Mouse (Mus musculus) neural tube, embryonic 13.5 days (tissue): ENCODE results near the gene Cdk12. TPM values are rescaled to one million over a fixed set of nuclear protein-coding genes. Genes with fewer than 3 reads are reported as not detected.

Experiments
- ATAC-seq: fragments of 200-750 bp; cut with Nextera tagmentation; 2 replicates; pipeline ENCODE4 v1.8.0; 2017; ENCODE audit warnings: low read depth, mild to moderate bottlenecking, moderate TSS enrichment, moderate library complexity
- H3K27ac ChIP-seq: fragments of 300-500 bp; sonication (generic); replicated peaks from 2 replicates; pipeline ENCODE4 v1.5.1; 2015; ENCODE audit warnings: moderate library complexity, mild to moderate bottlenecking, inconsistent platforms
- H3K27me3 ChIP-seq: fragments of 300-500 bp; sonication (generic); 2 replicates; pipeline ENCODE4 v1.6.1; 2015; ENCODE audit warnings: mild to moderate bottlenecking, inconsistent platforms
- H3K36me3 ChIP-seq: fragments of 300-500 bp; sonication (generic); 2 replicates; pipeline ENCODE4 v1.6.1; 2015; ENCODE audit warnings: mild to moderate bottlenecking, inconsistent platforms
- H3K4me1 ChIP-seq: fragments of 300-500 bp; sonication (generic); replicated peaks from 2 replicates; pipeline ENCODE4 v1.6.1; 2015; ENCODE audit warnings: inconsistent platforms
- H3K4me2 ChIP-seq: fragments of 300-500 bp; sonication (generic); 2 replicates; pipeline ENCODE4 v1.6.1; 2015; ENCODE audit warnings: inconsistent platforms, mild to moderate bottlenecking, moderate library complexity
- H3K4me3 ChIP-seq: fragments of 300-500 bp; sonication (generic); 2 replicates; pipeline ENCODE4 v1.5.1; 2015; ENCODE audit warnings: mild to moderate bottlenecking, inconsistent platforms
- H3K9ac ChIP-seq: fragments of 300-500 bp; sonication (generic); 2 replicates; pipeline ENCODE4 v1.6.1; 2015; ENCODE audit warnings: moderate library complexity, mild to moderate bottlenecking, inconsistent platforms
- H3K9me3 ChIP-seq: fragments of 300-500 bp; sonication (generic); 2 replicates; pipeline ENCODE4 v1.6.1; 2016; ENCODE audit warnings: inconsistent platforms
- WGBS: fragments of 180-500 bp; shearing (Covaris S2); methylation state at CpG from one replicate; pipeline ENCODE4 v1.1.7; 2015; 5-methylcytosine and 5-hydroxymethylcytosine counted together
- polyA plus RNA-seq: library from polyadenylated mRNA; unstranded; fragments of >200 nt; fragmentation: Nextera tagmentation; extraction: Ambion mirVana; gene quantifications from 2 replicates; pipeline ENCODE4 v1.2.1, GENCODE M21; 2015

Gene Cdk12
- polyA plus RNA-seq, 1 experiment from 2014 or later: 9.6 TPM

DNA sequence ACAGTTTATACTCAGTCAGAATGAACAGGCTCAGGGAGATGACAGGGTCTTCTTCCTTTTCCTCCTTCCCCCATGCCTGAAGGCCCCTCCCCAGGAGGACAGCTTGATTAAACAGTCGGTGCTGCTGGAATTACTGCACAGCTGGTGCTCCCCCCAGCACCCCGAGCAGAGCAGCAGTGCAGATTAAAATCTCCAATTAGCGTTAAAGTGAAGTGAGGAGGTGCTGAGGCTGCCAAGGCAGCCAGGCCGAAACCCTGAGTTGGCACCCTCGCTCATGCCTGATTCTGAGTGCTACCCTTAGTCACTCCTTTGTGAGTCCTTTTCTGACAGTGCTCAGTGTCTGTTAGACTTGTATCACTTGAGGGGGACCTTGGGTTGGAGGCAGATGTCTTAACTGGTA lies 63.0 kb downstream of the Cdk12 start:
- H3K4me3 ChIP-seq: no peak overlapping the region
- no peaks in the 10 kb centered on the region; the same call in 1 of the 2 replicates for H3K27me3 ChIP-seq
- ATAC-seq: peak; percentile 28
- H3K36me3 ChIP-seq: peaks cover 39% of the 10 kb centered on the region
- WGBS: 47% methylated on average over 5 of the region's 5 CpGs
- H3K9ac ChIP-seq: 0 out of 2 replicates have a peak overlapping the region, but pooled peaks have one; percentile 1
- no peaks in the 10 kb centered on the region for H3K9me3 ChIP-seq
- peaks cover 35% of the 10 kb centered on the region for H3K4me1 ChIP-seq
- H3K27ac ChIP-seq: peak overlapping the region; percentile 49
- H3K4me2 ChIP-seq: no peak overlapping the region

DNA sequence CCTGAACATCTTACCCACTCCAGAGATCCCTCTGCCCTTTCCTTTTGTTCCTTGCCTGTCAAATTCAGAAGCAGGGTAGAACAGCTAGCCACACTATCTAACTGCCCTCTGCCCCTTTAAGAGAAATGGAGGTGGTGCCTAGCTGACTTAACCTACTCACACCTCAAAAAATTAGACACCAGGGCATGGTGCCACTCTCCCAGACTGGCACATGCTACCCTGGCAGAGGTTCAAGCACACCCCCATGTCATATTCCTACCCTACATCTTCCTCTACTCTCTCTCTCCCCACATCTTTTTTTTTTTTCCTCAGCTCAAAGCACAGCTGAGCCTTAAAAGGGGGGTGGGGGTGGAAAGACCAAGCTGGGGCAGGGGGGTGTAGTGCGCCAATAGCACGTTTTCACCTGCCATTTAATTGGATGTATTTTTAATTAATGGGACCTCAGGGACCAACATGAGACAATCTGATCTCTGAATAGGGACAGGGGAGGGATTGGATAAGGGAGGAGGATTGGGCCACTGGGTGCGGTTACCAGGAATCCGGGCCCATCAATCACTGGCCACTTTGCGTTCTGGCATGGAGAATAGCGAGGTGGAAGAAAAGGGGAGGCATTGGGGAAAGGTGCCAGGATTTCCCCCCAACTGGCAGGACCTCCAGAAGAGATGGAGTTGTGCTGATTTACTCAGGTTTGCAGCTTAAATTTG lies 64.0 kb downstream of the Cdk12 start:
- peaks cover 43% of the 10 kb centered on the region for H3K36me3 ChIP-seq
- peak; percentile 70 for ATAC-seq
- H3K4me2 ChIP-seq: no peak overlapping the region
- WGBS: 32% methylated on average over 6 of the region's 6 CpGs
- no peak overlapping the region for H3K4me3 ChIP-seq
- H3K27me3 ChIP-seq: no peaks in the 10 kb centered on the region; the same call in 1 of the 2 replicates
- H3K9me3 ChIP-seq: no peaks in the 10 kb centered on the region
- peak overlapping the region; percentile 49 for H3K27ac ChIP-seq
- peaks cover 25% of the 10 kb centered on the region for H3K4me1 ChIP-seq
- 0 out of 2 replicates have a peak overlapping the region, but pooled peaks have one; percentile 1 for H3K9ac ChIP-seq

DNA sequence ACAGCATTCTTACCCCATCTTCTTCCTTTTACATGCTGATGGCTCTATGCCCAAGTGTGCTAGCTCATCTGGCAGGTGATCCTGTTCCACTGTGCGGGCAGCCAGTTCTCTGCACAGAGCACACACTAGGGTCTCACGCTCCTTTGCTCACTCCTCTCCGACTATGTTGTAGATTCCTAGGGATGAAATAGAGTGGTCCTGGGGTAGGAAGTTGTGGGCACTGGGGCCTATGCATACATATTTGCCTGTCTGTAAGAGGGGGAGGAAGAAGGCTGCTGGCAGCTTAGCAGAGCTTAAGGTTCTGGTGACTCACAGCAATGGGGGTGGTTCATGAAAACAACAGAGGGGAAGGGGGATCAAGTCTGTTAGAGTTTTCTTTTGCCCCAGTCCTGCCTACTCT lies 67.2 kb downstream of the Cdk12 start:
- H3K9me3 ChIP-seq: no peaks in the 10 kb centered on the region
- peaks cover 61% of the 10 kb centered on the region for H3K36me3 ChIP-seq
- peaks cover 35% of the 10 kb centered on the region for H3K4me1 ChIP-seq
- no peak for ATAC-seq
- no peak overlapping the region for H3K4me2 ChIP-seq
- no peak overlapping the region for H3K4me3 ChIP-seq
- no peak overlapping the region for H3K27ac ChIP-seq
- H3K9ac ChIP-seq: no peak overlapping the region
- 92% methylated on average over 3 of the region's 3 CpGs for WGBS
- H3K27me3 ChIP-seq: no peaks in the 10 kb centered on the region; the same call in 1 of the 2 replicates

DNA sequence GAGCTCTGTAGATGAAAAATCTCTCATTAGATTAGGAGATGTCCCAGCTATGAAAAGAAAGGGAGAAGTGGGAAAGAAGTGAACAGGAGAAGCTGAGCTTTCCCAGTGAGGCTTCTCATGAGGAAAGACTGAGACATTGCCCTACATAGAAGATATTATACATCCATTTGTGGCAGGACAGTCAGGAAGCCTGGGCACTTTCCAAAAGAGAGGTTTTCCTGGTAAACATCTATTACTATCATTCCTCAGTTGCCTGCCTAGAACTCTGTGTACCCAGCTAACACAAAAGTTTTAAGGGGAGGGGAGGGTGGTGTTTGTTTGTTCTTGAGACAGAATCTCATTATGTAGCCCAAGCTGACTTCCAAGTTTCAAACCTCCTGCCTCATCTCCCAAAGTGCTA lies 67.6 kb downstream of the Cdk12 start:
- no peak overlapping the region for H3K4me3 ChIP-seq
- no peak overlapping the region for H3K9ac ChIP-seq
- no peak for ATAC-seq
- no peak overlapping the region for H3K4me2 ChIP-seq
- H3K4me1 ChIP-seq: peaks cover 31% of the 10 kb centered on the region
- peaks cover 62% of the 10 kb centered on the region for H3K36me3 ChIP-seq
- H3K27ac ChIP-seq: no peak overlapping the region
- H3K9me3 ChIP-seq: no peaks in the 10 kb centered on the region
- no peaks in the 10 kb centered on the region; the same call in 1 of the 2 replicates for H3K27me3 ChIP-seq

DNA sequence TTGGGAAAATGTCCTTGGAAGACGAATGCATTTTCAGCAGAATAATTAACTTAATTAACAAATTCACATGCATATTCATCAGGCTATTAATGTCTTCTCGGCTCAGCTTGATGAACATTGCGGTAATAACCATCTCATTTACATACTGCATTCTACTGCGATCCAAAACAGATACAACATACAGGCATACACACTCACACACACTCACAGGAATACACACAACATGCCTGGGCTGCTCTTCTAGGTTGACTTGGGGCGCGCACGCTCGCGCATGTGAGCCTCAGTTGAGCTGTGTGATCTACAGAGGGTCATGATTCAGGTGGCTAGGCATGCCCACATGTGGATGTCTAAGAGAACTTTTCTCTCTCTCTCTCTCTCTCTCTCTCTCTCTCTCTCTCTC lies 80.9 kb downstream of the Cdk12 start:
- H3K36me3 ChIP-seq: peaks cover 9% of the 10 kb centered on the region
- no peak overlapping the region for H3K4me3 ChIP-seq
- peaks cover 46% of the 10 kb centered on the region for H3K4me1 ChIP-seq
- H3K27me3 ChIP-seq: no peaks in the 10 kb centered on the region
- 21% methylated on average over 9 of the region's 9 CpGs for WGBS
- peak overlapping the region; percentile 89 for H3K27ac ChIP-seq
- no peak overlapping the region for H3K9ac ChIP-seq
- peak overlapping the region; percentile 45 for H3K4me2 ChIP-seq
- H3K9me3 ChIP-seq: no peaks in the 10 kb centered on the region
- ATAC-seq: peak; percentile 88

DNA sequence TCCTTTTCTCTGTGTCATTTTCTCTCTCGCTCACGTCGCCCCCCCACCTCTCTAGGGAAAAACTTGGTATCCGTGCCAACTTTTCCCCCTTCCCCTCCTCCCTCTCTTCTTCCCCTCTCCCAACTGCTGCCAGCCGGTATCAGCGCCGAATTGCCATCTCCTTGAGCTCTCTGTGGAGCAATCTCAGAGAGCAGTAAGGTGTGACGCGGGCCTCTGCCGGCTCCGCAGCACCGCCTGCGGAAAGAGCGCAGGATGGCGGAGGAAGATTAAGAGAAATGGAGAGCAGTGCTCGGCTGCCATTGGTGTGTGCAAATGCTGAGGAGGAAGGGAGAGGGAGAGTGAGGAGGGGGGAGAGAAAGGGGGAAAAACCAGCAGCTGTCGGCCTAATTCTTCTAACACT lies 81.4 kb downstream of the Cdk12 start:
- peaks cover 49% of the 10 kb centered on the region for H3K4me1 ChIP-seq
- peak overlapping the region; percentile 16; the same call in 1 of the 2 replicates for H3K4me3 ChIP-seq
- peak; percentile 93 for ATAC-seq
- H3K27ac ChIP-seq: peak overlapping the region; percentile 89
- H3K27me3 ChIP-seq: no peaks in the 10 kb centered on the region
- peak overlapping the region; percentile 17; the same call in 1 of the 2 replicates for H3K9ac ChIP-seq
- H3K9me3 ChIP-seq: no peaks in the 10 kb centered on the region
- WGBS: 2% methylated on average over 14 of the region's 17 CpGs
- peaks cover 5% of the 10 kb centered on the region for H3K36me3 ChIP-seq
- H3K4me2 ChIP-seq: peak overlapping the region; percentile 45

DNA sequence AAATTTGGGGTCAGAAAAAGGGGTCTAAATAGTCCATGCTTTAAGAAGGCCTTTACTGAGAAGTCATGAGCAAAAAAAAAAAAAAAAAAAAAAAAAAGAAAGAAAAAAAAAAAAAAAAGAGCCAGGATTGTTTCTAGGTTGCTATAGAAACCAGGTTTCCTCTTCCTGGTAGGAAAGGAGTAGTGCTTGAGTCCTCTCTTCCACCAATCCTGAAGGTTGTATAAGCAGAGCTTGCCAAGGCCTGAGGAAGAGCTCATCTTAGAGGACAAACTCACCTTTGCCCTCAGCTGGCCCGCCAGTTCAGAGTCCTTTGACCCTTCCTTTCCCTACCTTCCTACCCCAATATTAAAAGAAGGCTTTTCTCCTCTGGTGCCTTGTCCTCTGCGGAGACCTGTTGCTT lies 82.5 kb downstream of the Cdk12 start:
- Histone ChIP-seq H3K4me2 (no peak overlapping the region), H3K4me1 (peaks cover 61% of the 10 kb centered on the region), H3K9me3 (no peaks in the 10 kb centered on the region), H3K27me3 (peaks cover 1% of the 10 kb centered on the region; the same call in 1 of the 2 replicates), H3K27ac (0 out of 2 replicates have a peak overlapping the region, but pooled peaks have one; percentile 89), H3K36me3 (no peaks in the 10 kb centered on the region; the same call in 1 of the 2 replicates), H3K4me3 (no peak overlapping the region), H3K9ac (no peak overlapping the region)
- 55% methylated on average over 2 of the region's 2 CpGs for WGBS
- ATAC-seq: no peak

DNA sequence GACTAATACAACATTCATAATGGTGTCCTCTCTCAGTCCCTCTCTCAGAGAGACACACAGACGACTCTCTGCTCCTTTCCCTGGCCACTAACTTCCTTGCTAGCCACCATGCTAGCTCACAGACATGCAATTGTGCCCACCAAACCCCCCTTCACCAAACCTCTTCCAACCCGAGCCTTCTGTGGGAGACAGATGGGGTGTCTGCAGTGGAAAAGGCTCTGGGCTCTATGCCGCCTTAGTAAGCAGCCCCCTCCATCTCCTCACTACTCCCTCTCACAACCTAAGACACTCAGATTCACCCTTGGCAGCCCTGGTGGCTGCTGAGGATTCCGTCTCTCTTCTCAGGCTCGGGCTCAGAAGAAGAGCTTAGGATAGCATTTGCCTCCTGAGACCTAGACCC lies 84.7 kb downstream of the Cdk12 start:
- peaks cover 64% of the 10 kb centered on the region for H3K4me1 ChIP-seq
- ATAC-seq: no peak

DNA sequence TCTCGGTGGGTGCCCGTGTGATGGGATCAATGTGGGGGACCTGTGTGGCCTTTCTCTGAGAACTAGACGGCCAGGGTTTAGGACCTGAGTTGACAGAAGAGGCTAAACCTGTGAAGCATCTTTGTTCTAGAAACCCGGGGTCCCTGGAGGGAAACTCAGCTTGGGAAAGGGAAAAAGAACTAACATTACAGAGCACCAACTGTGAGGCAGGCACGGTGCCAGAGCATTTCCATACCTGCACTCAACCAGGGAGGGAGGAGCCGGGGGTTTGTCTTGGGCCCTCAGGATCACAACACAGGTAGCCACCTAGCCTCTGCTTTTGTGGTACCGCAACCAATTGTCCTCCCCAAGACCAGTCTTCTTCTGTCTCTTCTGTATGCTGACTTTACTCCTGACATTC lies 85.1 kb downstream of the Cdk12 start:
- no peak for ATAC-seq
- Histone ChIP-seq H3K27ac (peak overlapping the region; percentile 42; the same call in 1 of the 2 replicates), H3K4me3 (no peak overlapping the region), H3K36me3 (no peaks in the 10 kb centered on the region), H3K4me1 (peaks cover 59% of the 10 kb centered on the region), H3K9me3 (no peaks in the 10 kb centered on the region), H3K4me2 (no peak overlapping the region), H3K9ac (0 out of 2 replicates have a peak overlapping the region, but pooled peaks have one; percentile 23), H3K27me3 (peaks cover 11% of the 10 kb centered on the region)
- 47% methylated on average over 7 of the region's 7 CpGs for WGBS

More for the DNA sequence above, 84.7 kb downstream of the Cdk12 start:
- Histone ChIP-seq H3K4me2 (no peak overlapping the region), H3K27me3 (peaks cover 11% of the 10 kb centered on the region), H3K4me3 (no peak overlapping the region), H3K9me3 (no peaks in the 10 kb centered on the region), H3K27ac (peak overlapping the region; percentile 42; the same call in 1 of the 2 replicates), H3K9ac (0 out of 2 replicates have a peak overlapping the region, but pooled peaks have one; percentile 23), H3K36me3 (no peaks in the 10 kb centered on the region)
- WGBS: 36% methylated on average over 5 of the region's 5 CpGs

DNA sequence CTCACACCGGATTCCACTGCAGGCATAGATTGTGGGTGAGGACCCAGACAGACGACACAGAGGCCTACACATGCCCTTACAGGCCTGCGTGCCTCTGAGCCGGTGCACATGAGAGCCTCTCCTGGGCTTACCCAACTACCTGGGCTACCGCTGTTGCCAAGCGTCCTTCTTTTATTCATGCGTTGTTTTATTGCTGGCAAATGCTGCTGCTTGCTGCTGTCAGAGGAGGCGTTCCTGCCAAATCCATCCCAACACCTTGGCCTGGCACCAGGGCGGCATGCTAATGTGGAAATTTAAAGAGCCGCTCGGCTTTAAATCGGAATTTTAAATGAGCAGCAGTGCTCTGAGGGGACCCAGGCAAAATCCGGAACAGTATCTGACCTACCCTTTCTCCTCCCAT lies 87.0 kb downstream of the Cdk12 start:
- Histone ChIP-seq H3K9me3 (no peaks in the 10 kb centered on the region), H3K36me3 (no peaks in the 10 kb centered on the region), H3K9ac (0 out of 2 replicates have a peak overlapping the region, but pooled peaks have one; percentile 17), H3K27ac (peak overlapping the region; percentile 67), H3K4me1 (peaks cover 55% of the 10 kb centered on the region), H3K27me3 (peaks cover 11% of the 10 kb centered on the region), H3K4me2 (no peak overlapping the region), H3K4me3 (no peak overlapping the region)
- 33% methylated on average over 13 of the region's 13 CpGs for WGBS
- no peak for ATAC-seq

DNA sequence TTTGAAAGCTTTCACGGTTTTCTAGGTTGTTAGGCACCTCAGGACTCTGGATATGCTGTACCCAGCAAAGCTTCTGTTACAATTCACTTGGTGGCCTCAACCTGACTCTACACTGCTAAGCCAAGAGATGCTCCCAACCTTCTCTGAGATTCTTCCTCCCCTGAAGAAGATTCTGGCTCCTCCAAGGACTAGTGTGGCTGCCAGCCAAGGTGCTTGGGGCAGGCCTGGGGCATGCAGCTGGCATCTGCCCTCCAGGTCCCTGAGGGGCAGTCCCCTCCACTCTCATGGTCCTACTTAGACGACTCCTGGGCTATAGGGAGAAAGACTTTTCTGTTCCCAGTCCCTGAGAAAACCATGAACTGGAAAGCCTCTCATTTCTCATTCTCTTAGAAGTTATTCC lies 88.0 kb downstream of the Cdk12 start:
- H3K4me2 ChIP-seq: no peak overlapping the region
- ATAC-seq: no peak
- H3K36me3 ChIP-seq: no peaks in the 10 kb centered on the region
- H3K4me3 ChIP-seq: no peak overlapping the region
- H3K27me3 ChIP-seq: peaks cover 18% of the 10 kb centered on the region
- no peak overlapping the region for H3K9ac ChIP-seq
- H3K9me3 ChIP-seq: no peaks in the 10 kb centered on the region
- no peak overlapping the region for H3K27ac ChIP-seq
- whole genome bisulfite sequencing: 71% methylated on average over 2 of the region's 2 CpGs
- H3K4me1 ChIP-seq: peaks cover 59% of the 10 kb centered on the region

DNA sequence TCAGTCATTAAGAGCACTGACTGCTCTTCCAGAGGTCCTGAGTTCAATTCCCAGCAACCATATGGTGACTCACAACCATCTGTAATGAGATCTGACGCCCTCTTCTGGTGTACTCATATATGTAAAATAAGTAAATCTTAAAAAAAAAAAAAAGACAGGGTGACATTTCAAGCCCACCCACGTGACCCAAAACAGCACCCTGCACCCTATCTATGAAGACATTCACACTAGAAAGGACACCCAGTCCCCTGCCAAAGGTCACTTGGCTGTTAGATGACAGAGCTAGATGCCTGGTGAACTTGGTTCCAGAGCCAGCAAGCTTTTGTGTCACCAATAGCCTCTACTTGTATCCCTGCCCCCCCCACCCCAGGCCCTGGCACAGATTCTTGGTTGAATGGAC lies 90.2 kb downstream of the Cdk12 start:
- no peak for ATAC-seq
- H3K4me1 ChIP-seq: peaks cover 70% of the 10 kb centered on the region
- 41% methylated on average over 2 of the region's 2 CpGs for WGBS

More for the DNA sequence above, 90.2 kb downstream of the Cdk12 start:
- Histone ChIP-seq H3K27me3 (peaks cover 35% of the 10 kb centered on the region), H3K9ac (no peak overlapping the region), H3K36me3 (no peaks in the 10 kb centered on the region), H3K27ac (no peak overlapping the region), H3K4me2 (no peak overlapping the region), H3K9me3 (no peaks in the 10 kb centered on the region), H3K4me3 (no peak overlapping the region)
